Mouse (Mus musculus) lung, embryonic 16.5 days (tissue): ENCODE data around the gene Epha6. TPM values are rescaled to one million over a fixed set of nuclear protein-coding genes. Genes with fewer than 3 reads are reported as not detected.

Experiments
- ATAC-seq: fragments of 200-750 bp; cut with Nextera tagmentation; 2 replicates; pipeline ENCODE4 v1.8.0; 2017; ENCODE audit warnings: low read depth, mild to moderate bottlenecking, moderate library complexity
- H3K27ac ChIP-seq: fragments of 300-500 bp; sonication (generic); 2 replicates; pipeline ENCODE4 v1.5.1; 2014; ENCODE audit warnings: mild to moderate bottlenecking, control low read depth, low read length
- H3K27me3 ChIP-seq: fragments of 300-500 bp; sonication (generic); 2 replicates; pipeline ENCODE4 v1.6.1; 2014; ENCODE audit warnings: low read depth, low read length, mixed read lengths; ENCODE audit not compliant: control insufficient read depth, insufficient read depth
- H3K36me3 ChIP-seq: fragments of 300-500 bp; sonication (generic); 2 replicates; pipeline ENCODE4 v1.6.1; 2014; ENCODE audit warnings: low read length; ENCODE audit not compliant: control insufficient read depth, insufficient read depth
- H3K4me1 ChIP-seq: fragments of 300-500 bp; sonication (generic); replicated peaks from 2 replicates; pipeline ENCODE4 v1.6.1; 2014; ENCODE audit warnings: low read length, mixed read lengths; ENCODE audit not compliant: control insufficient read depth, insufficient read depth
- H3K4me2 ChIP-seq: fragments of 300-500 bp; sonication (generic); 2 replicates; pipeline ENCODE4 v1.6.1; 2014; ENCODE audit warnings: low read depth, low read length, control low read depth
- H3K4me3 ChIP-seq: fragments of 300-500 bp; sonication (generic); 2 replicates; pipeline ENCODE4 v1.5.1; 2014; ENCODE audit warnings: mild to moderate bottlenecking, low read length, control low read depth
- H3K9ac ChIP-seq: fragments of 300-500 bp; sonication (generic); 2 replicates; pipeline ENCODE4 v1.6.1; 2014; ENCODE audit warnings: low read length, control low read depth
- H3K9me3 ChIP-seq: fragments of 300-500 bp; sonication (generic); 2 replicates; pipeline ENCODE4 v1.6.1; 2016; ENCODE audit warnings: low read length; ENCODE audit not compliant: control insufficient read depth
- WGBS: fragments of 180-500 bp; shearing (Covaris S2); extraction: QIAGEN DNeasy Blood & Tissue Kit; methylation state at CpG from one replicate; pipeline ENCODE4 v1.1.7; 2014; 5-methylcytosine and 5-hydroxymethylcytosine counted together
- polyA plus RNA-seq: library from polyadenylated mRNA; unstranded; fragments of >200 nt; fragmentation: Nextera tagmentation; extraction: Ambion mirVana; gene quantifications from 2 replicates; pipeline ENCODE4 v1.2.1, GENCODE M21; 2015

Epha6 gene
- not detected in 2 replicates for polyA plus RNA-seq

DNA sequence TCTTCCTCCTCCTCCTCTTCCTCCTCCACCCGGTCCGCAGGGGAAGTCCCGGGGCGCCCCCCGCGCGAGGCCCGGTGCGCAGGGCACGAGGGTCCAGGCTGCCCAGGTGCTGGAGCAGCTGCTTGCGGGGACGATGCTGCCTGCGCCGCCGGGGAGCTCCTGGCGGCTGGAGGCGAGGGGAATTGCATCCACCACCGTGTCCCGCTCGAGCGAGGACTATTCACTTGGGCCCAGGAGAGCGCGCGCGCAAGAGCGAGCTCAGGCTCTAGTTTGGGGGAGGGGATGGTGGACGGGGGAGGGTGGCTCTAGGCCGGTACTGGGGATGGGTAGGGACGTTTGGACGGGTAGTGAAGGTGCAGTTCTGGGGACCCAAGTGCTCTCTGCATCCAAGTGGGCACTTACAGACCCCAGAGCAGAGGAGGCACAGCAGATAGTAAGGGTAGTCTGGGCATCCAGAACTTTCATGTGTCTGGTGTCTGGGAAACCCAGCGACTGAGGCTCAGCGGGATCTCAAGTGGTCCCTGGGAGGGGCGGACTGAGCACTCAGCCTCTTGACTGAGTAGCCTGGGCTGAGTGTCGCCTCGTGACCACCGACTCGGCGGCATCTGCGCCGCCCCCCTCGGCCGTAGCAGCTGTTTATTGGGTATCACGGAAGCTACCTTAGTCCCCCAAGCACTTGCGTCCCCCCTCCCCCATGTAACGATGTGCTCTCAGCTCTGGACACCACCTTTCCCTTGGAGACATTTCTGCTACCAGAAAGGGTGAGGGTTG, at the start of gene Epha6:
Epha6 (minus strand) TSS at position 471 of the 771 bp plus-strand sequence.
- peaks cover 24% of the 10 kb centered on the region for H3K27me3 ChIP-seq
- under 1% methylated on average over 45 of the region's 45 CpGs for WGBS
- H3K9me3 ChIP-seq = no peaks in the 10 kb centered on the region
- H3K4me1 ChIP-seq = peaks cover 5% of the 10 kb centered on the region; the same call in 1 of the 2 replicates
- peak within 1 kb of the TSS; percentile 54 for H3K4me2 ChIP-seq
- H3K4me3 ChIP-seq = peak within 1 kb of the TSS; percentile 30
- no peak within 1 kb of the TSS for H3K27ac ChIP-seq
- ATAC-seq = peak; percentile 52
- H3K36me3 ChIP-seq = no peaks in the 10 kb centered on the region
- no peak within 1 kb of the TSS for H3K9ac ChIP-seq

- no peaks in the 10 kb centered on the region for H3K4me1 ChIP-seq
- no peak overlapping the region for H3K4me2 ChIP-seq
- no peaks in the 10 kb centered on the region for H3K36me3 ChIP-seq
- no peak overlapping the region for H3K27ac ChIP-seq
- no peak for ATAC-seq
- H3K9me3 ChIP-seq = no peaks in the 10 kb centered on the region
- no peak overlapping the region for H3K4me3 ChIP-seq
- H3K27me3 ChIP-seq = no peaks in the 10 kb centered on the region
- H3K9ac ChIP-seq = no peak overlapping the region
These were observed 46.4 kb upstream of the Epha6 start for GRCm38 (mm10) chr16:60651716-60652115.

- no peak overlapping the region for H3K27ac ChIP-seq
- ATAC-seq = no peak
- H3K4me3 ChIP-seq = no peak overlapping the region
- H3K9ac ChIP-seq = no peak overlapping the region
- no peaks in the 10 kb centered on the region for H3K4me1 ChIP-seq
- no peak overlapping the region for H3K4me2 ChIP-seq
- no peaks in the 10 kb centered on the region for H3K9me3 ChIP-seq
- H3K27me3 ChIP-seq = no peaks in the 10 kb centered on the region
- H3K36me3 ChIP-seq = no peaks in the 10 kb centered on the region
These were observed 22.8 kb upstream of the Epha6 start for GRCm38 (mm10) chr16:60628091-60628490.

DNA sequence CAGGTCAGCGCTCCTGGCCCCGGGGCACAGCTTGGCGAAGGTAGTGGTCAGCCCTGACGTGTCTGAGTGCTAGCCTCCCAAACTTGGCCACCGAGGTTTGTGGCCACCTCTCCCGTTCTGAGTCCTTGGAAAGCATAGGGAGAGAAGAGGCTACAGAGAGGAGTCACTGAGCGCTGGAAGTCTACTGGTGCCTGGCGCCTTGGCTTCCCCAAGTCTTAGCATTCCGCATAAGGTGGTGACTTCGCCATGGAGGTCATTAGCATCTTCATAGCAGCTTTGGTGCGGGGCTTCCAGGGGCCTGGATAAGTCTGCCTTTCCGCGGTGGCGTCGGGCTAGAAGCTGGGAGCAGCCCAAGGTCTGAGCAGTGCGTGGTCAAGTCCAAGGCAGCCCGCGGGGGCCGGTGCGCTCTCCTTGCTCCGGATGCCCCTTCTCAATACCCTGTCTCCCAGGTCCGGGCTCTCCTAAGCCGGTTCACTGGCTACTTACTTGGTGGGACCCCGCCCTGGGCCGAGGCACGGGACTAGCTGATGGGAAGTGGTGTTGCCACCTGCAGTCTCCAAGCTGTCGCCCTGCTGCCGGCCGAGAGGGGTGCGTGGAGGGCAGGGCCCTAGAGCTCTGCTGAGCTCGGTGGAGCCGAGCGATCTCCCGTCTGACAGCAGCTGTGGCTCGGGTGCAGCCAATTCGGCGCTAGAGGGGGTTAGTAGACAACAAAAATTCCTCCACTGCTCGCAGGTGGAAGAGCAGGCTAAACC, 677 bp upstream of the Epha6 start:
- Histone ChIP-seq H3K9me3 (no peaks in the 10 kb centered on the region), H3K4me1 (peaks cover 5% of the 10 kb centered on the region; the same call in 1 of the 2 replicates), H3K27me3 (peaks cover 24% of the 10 kb centered on the region), H3K36me3 (no peaks in the 10 kb centered on the region), H3K4me3 (peak overlapping the region; percentile 30), H3K4me2 (peak overlapping the region; percentile 54), H3K27ac (no peak overlapping the region), H3K9ac (no peak overlapping the region)
- ATAC-seq = peak; percentile 71
- 1% methylated on average over 38 of the region's 38 CpGs for WGBS

DNA sequence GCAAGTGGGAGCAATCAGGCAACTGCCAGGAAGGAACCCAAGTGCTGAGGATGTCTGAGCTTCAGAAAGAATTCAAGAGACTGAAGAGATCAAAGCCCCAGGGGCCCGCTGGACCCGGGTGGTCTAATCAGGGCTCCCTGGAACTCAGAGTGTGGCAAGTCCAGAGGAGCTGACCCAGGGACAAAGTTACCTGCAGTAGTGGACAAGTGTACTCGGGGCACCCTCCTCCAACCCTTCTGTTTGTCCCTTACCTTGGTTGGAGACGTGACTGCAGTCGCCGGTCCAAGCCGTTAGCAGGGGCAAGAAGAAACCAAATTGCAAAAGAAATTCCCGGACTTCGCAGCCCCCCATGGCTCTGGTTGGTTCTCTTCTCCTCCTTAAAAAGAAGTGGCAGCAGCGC, 718 bp downstream of the Epha6 start:
- H3K4me2 ChIP-seq = peak overlapping the region; percentile 54
- H3K36me3 ChIP-seq = no peaks in the 10 kb centered on the region
- peaks cover 5% of the 10 kb centered on the region; the same call in 1 of the 2 replicates for H3K4me1 ChIP-seq
- no peak overlapping the region; the same call in 1 of the 2 replicates for H3K4me3 ChIP-seq
- peaks cover 24% of the 10 kb centered on the region for H3K27me3 ChIP-seq
- no peak overlapping the region for H3K9ac ChIP-seq
- H3K27ac ChIP-seq = no peak overlapping the region
- H3K9me3 ChIP-seq = no peaks in the 10 kb centered on the region
- no peak for ATAC-seq
- WGBS = under 1% methylated on average over 10 of the region's 10 CpGs

DNA sequence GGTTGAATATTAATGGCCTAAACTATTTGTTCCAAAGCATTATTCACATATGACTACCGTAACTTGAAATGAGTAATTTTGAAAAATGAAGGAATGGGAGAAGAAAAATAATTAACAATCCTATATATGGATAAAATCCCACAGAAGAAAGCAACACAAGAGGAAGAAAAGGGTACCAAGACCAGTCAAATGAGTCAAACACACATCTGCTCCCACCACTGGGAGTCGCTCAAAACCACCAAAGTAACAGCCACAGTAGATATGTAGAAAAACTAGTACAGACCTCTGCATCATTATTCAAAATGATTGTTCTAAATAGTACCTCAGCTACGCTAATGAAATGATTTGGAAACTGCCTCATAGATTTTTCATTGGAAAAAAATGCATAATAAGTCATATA, 20.0 kb downstream of the Epha6 start:
- Histone ChIP-seq H3K27ac (no peak overlapping the region), H3K4me2 (no peak overlapping the region), H3K27me3 (no peaks in the 10 kb centered on the region), H3K4me1 (no peaks in the 10 kb centered on the region), H3K9ac (no peak overlapping the region), H3K9me3 (no peaks in the 10 kb centered on the region), H3K36me3 (no peaks in the 10 kb centered on the region), H3K4me3 (no peak overlapping the region)
- WGBS = 77% methylated on average over 3 of the region's 3 CpGs
- ATAC-seq = no peak

GRCm38 (mm10) chr16:60584695-60585094, 20.6 kb downstream of the Epha6 start:
- ATAC-seq = no peak
- Histone ChIP-seq H3K4me3 (no peak overlapping the region), H3K27ac (no peak overlapping the region)

DNA sequence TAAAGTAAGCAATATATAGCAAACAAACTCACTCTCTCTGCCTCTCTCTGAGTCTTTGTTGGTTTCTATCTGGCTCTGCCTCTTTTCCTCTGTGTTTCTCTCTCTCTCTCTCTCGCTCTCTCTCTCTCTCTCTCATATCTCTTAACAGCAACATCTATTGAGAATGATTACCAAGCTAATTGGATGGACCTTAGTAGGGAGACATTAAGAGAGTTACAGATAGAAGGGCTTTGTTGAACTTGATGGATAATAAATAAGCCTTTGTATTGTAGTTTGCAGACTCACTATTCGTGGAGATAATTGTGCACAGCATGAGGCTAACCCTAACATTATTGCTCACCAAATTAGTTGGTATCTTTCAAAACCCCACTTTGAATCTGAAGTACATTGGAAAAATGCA, 34.8 kb downstream of the Epha6 start:
- H3K9ac ChIP-seq = no peak overlapping the region
- no peaks in the 10 kb centered on the region for H3K9me3 ChIP-seq
- no peak for ATAC-seq
- H3K27me3 ChIP-seq = no peaks in the 10 kb centered on the region
- H3K36me3 ChIP-seq = no peaks in the 10 kb centered on the region
- H3K27ac ChIP-seq = no peak overlapping the region
- no peaks in the 10 kb centered on the region for H3K4me1 ChIP-seq
- 67% methylated on average over 2 of the region's 2 CpGs for WGBS
- no peak overlapping the region for H3K4me3 ChIP-seq
- no peak overlapping the region for H3K4me2 ChIP-seq

More at GRCm38 (mm10) chr16:60584695-60585094, 20.6 kb downstream of the Epha6 start:
- Histone ChIP-seq H3K36me3 (no peaks in the 10 kb centered on the region), H3K9ac (no peak overlapping the region), H3K4me2 (no peak overlapping the region), H3K27me3 (no peaks in the 10 kb centered on the region), H3K9me3 (no peaks in the 10 kb centered on the region), H3K4me1 (no peaks in the 10 kb centered on the region)
- 72% methylated on average over 7 of the region's 7 CpGs for WGBS

DNA sequence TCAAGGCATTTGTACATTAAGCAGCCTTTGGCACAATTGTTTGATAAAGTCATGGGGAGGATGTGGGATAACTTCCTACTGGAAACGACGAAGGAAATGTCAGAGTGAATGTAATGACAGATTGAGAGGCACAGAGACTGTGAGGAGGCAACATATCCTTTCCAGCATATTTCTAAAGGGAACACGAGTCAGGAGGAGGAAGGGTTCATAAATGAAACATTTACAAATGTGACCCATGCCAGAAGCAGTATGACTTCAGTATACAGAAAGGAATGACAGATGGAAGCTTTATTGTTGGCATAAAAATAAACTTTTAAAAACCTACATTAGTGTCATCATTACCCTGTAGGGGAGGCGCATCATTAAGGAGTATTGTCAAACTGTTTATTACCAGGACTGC, 60.9 kb downstream of the Epha6 start:
- ATAC-seq = no peak
- Histone ChIP-seq H3K9ac (no peak overlapping the region), H3K27ac (no peak overlapping the region), H3K4me1 (no peaks in the 10 kb centered on the region), H3K4me2 (no peak overlapping the region), H3K27me3 (no peaks in the 10 kb centered on the region), H3K9me3 (no peaks in the 10 kb centered on the region), H3K36me3 (no peaks in the 10 kb centered on the region), H3K4me3 (no peak overlapping the region)
- WGBS = 53% methylated on average over 4 of the region's 4 CpGs
